In genomic region chr4:44260244-44260643, GRCm38 (mm10) we compare ENCODE assay signal across 9 mouse cellular contexts. TPM values are rescaled to one million over a fixed set of nuclear protein-coding genes. Genes with fewer than 3 reads are reported as not detected.
A peak's percentile ranks its signal among the peaks of the same experiment; 100 is the strongest.
DNase-seq lines count a peak whose midpoint lies in the region; ATAC-seq and TF ChIP-seq lines count a peak whose summit lies in the region.
"Had no signal": no experiment of that assay in that cellular context is flagged by ENCODE, and none has a peak within 500 bp of the region (broad histone marks: within the 10 kb centered on the region; RNA-seq: fewer than 3 reads in every experiment).

No protein-coding gene starts in this region.

- H3K9ac ChIP-seq in forebrain, embryonic 11.5 days (ENCODE audit: low read length): no peak overlapping the region
- no peak overlapping the region for H3K9ac ChIP-seq in forebrain, embryonic 13.5 days
- H3K9ac ChIP-seq in neural tube, embryonic 11.5 days (ENCODE audit: low read length): no peak overlapping the region
- H3K9ac ChIP-seq: heart, embryonic 13.5 days had no signal

- no peak for ATAC-seq in forebrain, embryonic 11.5 days (replicated peaks; ENCODE audit: low FRiP score)
- ATAC-seq in forebrain, embryonic 13.5 days: no peak
- no peak for ATAC-seq in neural tube, embryonic 11.5 days (ENCODE audit: insufficient read depth, low FRiP score, low TSS enrichment)

- TF ChIP-seq POLR2A in brain, embryonic 14.5 days (IDR thresholded peaks at IDR 0.05; ENCODE audit: borderline replicate concordance, extremely low read depth, insufficient read depth, insufficient read length, poor library complexity, severe bottlenecking): no peak
- TF ChIP-seq POLR2A in cerebellum, adult 2 months (IDR thresholded peaks at IDR 0.05; ENCODE audit: borderline replicate concordance, insufficient read depth, low read length): no peak

- H3K4me1 ChIP-seq in forebrain, embryonic 11.5 days (replicated peaks; ENCODE audit: control insufficient read depth, insufficient read depth, low read length): no peaks in the 10 kb centered on the region
- H3K4me1 ChIP-seq in forebrain, embryonic 13.5 days: no peaks in the 10 kb centered on the region
- no peaks in the 10 kb centered on the region for H3K4me1 ChIP-seq in neural tube, embryonic 11.5 days (ENCODE audit: control insufficient read depth, insufficient read depth, low read length)
- H3K4me1 ChIP-seq in cerebellum, adult 2 months (ENCODE audit: control insufficient read depth, insufficient read depth, low read length): no peaks in the 10 kb centered on the region
- H3K4me1 ChIP-seq: heart, embryonic 13.5 days had no signal

- no peaks in the 10 kb centered on the region for H3K9me3 ChIP-seq in forebrain, embryonic 11.5 days (ENCODE audit: control insufficient read depth, low read length)
- H3K9me3 ChIP-seq in forebrain, embryonic 13.5 days (replicated peaks): no peaks in the 10 kb centered on the region
- H3K9me3 ChIP-seq in neural tube, embryonic 11.5 days (ENCODE audit: control insufficient read depth, low read length): no peaks in the 10 kb centered on the region
- H3K9me3 ChIP-seq: heart, embryonic 13.5 days had no signal

- DNase-seq in forebrain, embryonic 11.5 days (ENCODE audit: low spot score): peak; percentile 78
- peak; percentile 69 for DNase-seq in 416B (ENCODE audit: low read depth)
- DNase-seq in brain, embryonic 14.5 days (ENCODE audit: low read depth): peak; percentile 46
- DNase-seq in kidney, postnatal 25 days: peak; percentile 66 to 75
- DNase-seq in neural tube, embryonic 11.5 days (ENCODE audit: low spot score): peak; percentile 72
- DNase-seq in cerebellum, adult 2 months: no peak
- no peak for DNase-seq in cerebellum, adult 9-10 months

- no peaks in the 10 kb centered on the region for H3K27me3 ChIP-seq in forebrain, embryonic 11.5 days (ENCODE audit: control insufficient read depth, insufficient read depth, low read length)
- H3K27me3 ChIP-seq in forebrain, embryonic 13.5 days: no peaks in the 10 kb centered on the region
- no peaks in the 10 kb centered on the region for H3K27me3 ChIP-seq in neural tube, embryonic 11.5 days (ENCODE audit: control insufficient read depth, insufficient read depth, low read length)
- H3K27me3 ChIP-seq in cerebellum, adult 2 months (ENCODE audit: control insufficient read depth, insufficient read depth, low read length): no peaks in the 10 kb centered on the region
- H3K27me3 ChIP-seq: heart, embryonic 13.5 days had no signal

- no peak overlapping the region for H3K4me3 ChIP-seq in forebrain, embryonic 11.5 days (ENCODE audit: low read depth, low read length)
- no peak overlapping the region for H3K4me3 ChIP-seq in forebrain, embryonic 13.5 days
- no peak overlapping the region for H3K4me3 ChIP-seq in neural tube, embryonic 11.5 days (ENCODE audit: low read depth, low read length)
- H3K4me3 ChIP-seq in cerebellum, adult 2 months (replicated peaks; ENCODE audit: insufficient read depth, low read depth, low read length): no peak overlapping the region
- H3K4me3 ChIP-seq: heart, embryonic 13.5 days had no signal

- no peaks in the 10 kb centered on the region for H3K36me3 ChIP-seq in forebrain, embryonic 11.5 days (ENCODE audit: control insufficient read depth, insufficient read depth, low read length)
- no peaks in the 10 kb centered on the region for H3K36me3 ChIP-seq in forebrain, embryonic 13.5 days (ENCODE audit: poor library complexity, severe bottlenecking)
- H3K36me3 ChIP-seq in neural tube, embryonic 11.5 days (ENCODE audit: control insufficient read depth, insufficient read depth, low read length): no peaks in the 10 kb centered on the region
- H3K36me3 ChIP-seq: heart, embryonic 13.5 days had no signal

- TF ChIP-seq CTCF in brain, embryonic 14.5 days (IDR thresholded peaks at IDR 0.05; ENCODE audit: borderline replicate concordance, extremely low read depth, insufficient read depth, insufficient read length): no peak
- TF ChIP-seq CTCF in cerebellum, adult 2 months (IDR thresholded peaks at IDR 0.05; ENCODE audit: borderline replicate concordance, insufficient read depth, low read depth, low read length): no peak

- no peak overlapping the region for H3K4me2 ChIP-seq in forebrain, embryonic 11.5 days (ENCODE audit: low read depth, low read length, severe bottlenecking)
- H3K4me2 ChIP-seq in forebrain, embryonic 13.5 days: no peak overlapping the region
- H3K4me2 ChIP-seq in neural tube, embryonic 11.5 days (ENCODE audit: low read depth): no peak overlapping the region
- H3K4me2 ChIP-seq: heart, embryonic 13.5 days had no signal

- 8% methylated on average over 10 of the region's 10 CpGs for WGBS in forebrain, embryonic 11.5 days
- 4% methylated on average over 10 of the region's 10 CpGs for WGBS in forebrain, embryonic 13.5 days
- WGBS in neural tube, embryonic 11.5 days: 5% methylated on average over 10 of the region's 10 CpGs
- 12% methylated on average over 10 of the region's 10 CpGs for WGBS in cerebellum, adult 2 months

- H3K27ac ChIP-seq in forebrain, embryonic 11.5 days (ENCODE audit: low read depth, low read length): no peak overlapping the region
- no peak overlapping the region for H3K27ac ChIP-seq in forebrain, embryonic 13.5 days
- H3K27ac ChIP-seq in neural tube, embryonic 11.5 days (ENCODE audit: low read depth, low read length): no peak overlapping the region
- no peak overlapping the region for H3K27ac ChIP-seq in cerebellum, adult 2 months (ENCODE audit: insufficient read depth, low read length)
- H3K27ac ChIP-seq: heart, embryonic 13.5 days had no signal

RNA-seq across cellular contexts. Expression of gene Rnf38, which starts 26.7 kb away (rescaled TPM):
- 58.4 and 60.3 TPM in 2 replicates for polyA plus RNA-seq in forebrain, embryonic 11.5 days (2014; fragmentation: Nextera tagmentation; extraction: Ambion mirVana)
- polyA plus RNA-seq in forebrain, embryonic 13.5 days (2015; fragmentation: Nextera tagmentation; extraction: Ambion mirVana): 40.1 and 43.1 TPM in 2 replicates
- 284 and 293 TPM in 2 replicates for polyA plus RNA-seq in brain, embryonic 14.5 days (2012; rRNA removed)
- 55.1 and 55.8 TPM in 2 replicates for polyA plus RNA-seq in neural tube, embryonic 11.5 days (2014; fragmentation: Nextera tagmentation; extraction: Ambion mirVana)
- polyA plus RNA-seq in cerebellum, adult 2 months (2012; rRNA removed): 53.5 and 63.1 TPM in 2 replicates

RNA-seq across cellular contexts. Expression of gene Melk, which starts 40.4 kb away (rescaled TPM):
- 75.0 and 78.5 TPM in 2 replicates for polyA plus RNA-seq in forebrain, embryonic 11.5 days (2014; fragmentation: Nextera tagmentation; extraction: Ambion mirVana)
- polyA plus RNA-seq in forebrain, embryonic 13.5 days (2015; fragmentation: Nextera tagmentation; extraction: Ambion mirVana): 45.2 and 50.2 TPM in 2 replicates
- 9.4 and 13.2 TPM in 2 replicates for polyA plus RNA-seq in brain, embryonic 14.5 days (2012; rRNA removed)
- polyA plus RNA-seq in neural tube, embryonic 11.5 days (2014; fragmentation: Nextera tagmentation; extraction: Ambion mirVana): 57.1 and 58.5 TPM in 2 replicates
- 0.03 and 0.07 TPM in 2 replicates for polyA plus RNA-seq in cerebellum, adult 2 months (2012; rRNA removed)

Comparison
In these comparisons a context has a peak if more than half of its experiments do, and no peak if none do; other contexts are left out.
1. DNase-seq: peak in forebrain, embryonic 11.5 days (single experiment), 416B (single experiment), brain, embryonic 14.5 days (single experiment), kidney, postnatal 25 days (2 of 2) and neural tube, embryonic 11.5 days (single experiment); none in cerebellum, adult 2 months (0 of 2) and cerebellum, adult 9-10 months (single experiment).